Comparison of ENCODE assay signal across 9 mouse cellular contexts in genomic region chr17:45565103-45565502, GRCm38 (mm10). TPM values are rescaled to one million over a fixed set of nuclear protein-coding genes. Genes with fewer than 3 reads are reported as not detected.
DNase-seq lines count a peak whose midpoint lies in the region; ATAC-seq and TF ChIP-seq lines count a peak whose summit lies in the region.
"Had no signal": no experiment of that assay in that cellular context is flagged by ENCODE, and none has a peak within 500 bp of the region (broad histone marks: within the 10 kb centered on the region; RNA-seq: fewer than 3 reads in every experiment).

No protein-coding gene starts in this region.

- in situ Hi-C loops in ES-E14 (cut with MboI; ENCODE audit: low sequenced_read_pairs in 2 of 2, unreplicated experiment in 2 of 2) = no loop called here

- H3K4me2 ChIP-seq in hindbrain, embryonic 13.5 days = peak overlapping the region; percentile 98
- H3K4me2 ChIP-seq in midbrain, embryonic 11.5 days = peak overlapping the region; percentile 98

- DNase-seq in ES-E14 (ENCODE audit: low read depth, low spot score) = no peak
- no peak for DNase-seq in midbrain, embryonic 11.5 days (ENCODE audit: low spot score, missing footprints)
- DNase-seq in gastrocnemius, postnatal 4 days (ENCODE audit: low spot score in 2 of 2) = no peak
- DNase-seq in frontal cortex, adult 2 months (ENCODE audit: extremely low spot score in 1 of 2, low spot score in 1 of 2) = no peak
- no peak for DNase-seq in gastrocnemius, postnatal 10 days
- DNase-seq: gastrocnemius, postnatal 25 days had no signal

- H3K4me1 ChIP-seq in erythroblast, embryonic 14.5 days (ENCODE audit: control insufficient read depth) = peaks cover 44% of the 10 kb centered on the region
- peaks cover 0 to 3% of the 10 kb centered on the region in 2 experiments; a peak in 1 of 4 replicates for H3K4me1 ChIP-seq in ES-E14 (ENCODE audit: control insufficient read depth in 2 of 2, insufficient read depth in 2 of 2, low read length in 2 of 2, poor library complexity in 1 of 2)
- peaks cover 54% of the 10 kb centered on the region for H3K4me1 ChIP-seq in hindbrain, embryonic 13.5 days (replicated peaks)
- peaks cover 18% of the 10 kb centered on the region for H3K4me1 ChIP-seq in midbrain, embryonic 11.5 days (ENCODE audit: control insufficient read depth, insufficient read depth, low read length)

- 96% methylated on average over 11 of the region's 11 CpGs for WGBS in hindbrain, embryonic 13.5 days
- WGBS in midbrain, embryonic 11.5 days = 97% methylated on average over 11 of the region's 11 CpGs

- H3K27me3 ChIP-seq in erythroblast, embryonic 14.5 days (ENCODE audit: control insufficient read depth) = peaks cover 3% of the 10 kb centered on the region; the same call in 1 of the 2 replicates
- no peaks in the 10 kb centered on the region for H3K27me3 ChIP-seq in hindbrain, embryonic 13.5 days
- no peaks in the 10 kb centered on the region for H3K27me3 ChIP-seq in midbrain, embryonic 11.5 days (ENCODE audit: control insufficient read depth, insufficient read depth, low read length)

- H3K9ac ChIP-seq in ES-E14 (ENCODE audit: insufficient read depth, low read depth, low read length, poor library complexity, severe bottlenecking) = peak overlapping the region; percentile 86; the same call in 1 of the 2 replicates
- peak overlapping the region; percentile 93 for H3K9ac ChIP-seq in hindbrain, embryonic 13.5 days
- peak overlapping the region; percentile 90 for H3K9ac ChIP-seq in midbrain, embryonic 11.5 days (ENCODE audit: low read length)

- no peak for ATAC-seq in erythroblast, adult 5-6 weeks (replicated peaks; ENCODE audit: low FRiP score, poor library complexity, severe bottlenecking)
- ATAC-seq in hindbrain, embryonic 13.5 days (ENCODE audit: low FRiP score) = no peak
- ATAC-seq in midbrain, embryonic 11.5 days (ENCODE audit: low FRiP score) = no peak

- peak overlapping the region; percentile 88 for H3K4me3 ChIP-seq in erythroblast, embryonic 14.5 days (replicated peaks)
- peak overlapping the region; percentile 79 to 80 for H3K4me3 ChIP-seq in ES-E14 (ENCODE audit: insufficient read depth in 1 of 2, low read depth in 1 of 2, low read length in 2 of 2, poor library complexity in 1 of 2, severe bottlenecking in 1 of 2)
- H3K4me3 ChIP-seq in hindbrain, embryonic 13.5 days = peak overlapping the region; percentile 77
- peak overlapping the region; percentile 81 for H3K4me3 ChIP-seq in midbrain, embryonic 11.5 days (ENCODE audit: low read depth, low read length)

- H3K36me3 ChIP-seq in erythroblast, embryonic 14.5 days (ENCODE audit: control insufficient read depth) = peaks cover 50% of the 10 kb centered on the region
- peaks cover 49% of the 10 kb centered on the region for H3K36me3 ChIP-seq in ES-E14 (ENCODE audit: control insufficient read depth, insufficient read depth, low read length, poor library complexity, severe bottlenecking)
- peaks cover 46% of the 10 kb centered on the region for H3K36me3 ChIP-seq in hindbrain, embryonic 13.5 days
- H3K36me3 ChIP-seq in midbrain, embryonic 11.5 days (ENCODE audit: control insufficient read depth, insufficient read depth, low read length) = peaks cover 28% of the 10 kb centered on the region

- H3K9me3 ChIP-seq in erythroblast, embryonic 14.5 days (ENCODE audit: control insufficient read depth, low read length) = no peaks in the 10 kb centered on the region
- H3K9me3 ChIP-seq in ES-E14 (ENCODE audit: control insufficient read depth, insufficient read depth, low read depth, low read length) = no peaks in the 10 kb centered on the region
- H3K9me3 ChIP-seq in hindbrain, embryonic 13.5 days = no peaks in the 10 kb centered on the region
- no peaks in the 10 kb centered on the region for H3K9me3 ChIP-seq in midbrain, embryonic 11.5 days (ENCODE audit: control insufficient read depth, low read length)

- H3K27ac ChIP-seq in ES-E14 (ENCODE audit: insufficient read depth, low read depth, low read length, poor library complexity, severe bottlenecking) = no peak overlapping the region
- H3K27ac ChIP-seq in hindbrain, embryonic 13.5 days = peak overlapping the region; percentile 89; the same call in 1 of the 2 replicates
- no peak overlapping the region for H3K27ac ChIP-seq in midbrain, embryonic 11.5 days (ENCODE audit: low read depth, low read length)

TF ChIP-seq in ES-E14, 5 proteins besides CTCF, POLR2A, EP300 and RAD21:
- TF ChIP-seq HCFC1 (IDR thresholded peaks at IDR 0.05; ENCODE audit: borderline replicate concordance, insufficient read depth, low read length) = no peak
- no peak for TF ChIP-seq CHD2 (IDR thresholded peaks at IDR 0.05; ENCODE audit: low read depth, low read length)
- no peak for TF ChIP-seq ZC3H11A (IDR thresholded peaks at IDR 0.05; ENCODE audit: borderline replicate concordance, low read depth, low read length)
- TF ChIP-seq MAFK (IDR thresholded peaks at IDR 0.05; ENCODE audit: insufficient read depth, low read depth, low read length) = no peak
- TF ChIP-seq ZNF384 (IDR thresholded peaks at IDR 0.05; ENCODE audit: low read depth, low read length) = no peak

RNA-seq across cellular contexts. Expression of gene Slc35b2, which starts 1.4 kb away (rescaled TPM):
- 1.7 TPM in 2 replicates for polyA plus RNA-seq in erythroblast, embryonic 14.5 days (2012)
- 16.5 and 25.2 TPM in 2 replicates for total RNA-seq in erythroblast, adult 5-6 weeks (2015; ENCODE audit: low replicate concordance)
- total RNA-seq in erythroblast, adult 5-6 weeks (2017; ENCODE audit: low replicate concordance) = 2.2 and 21.7 TPM in 2 replicates
- 96.7 and 98.7 TPM in 2 replicates for total RNA-seq in ES-E14 (2012; rRNA removed)
- polyA plus RNA-seq in hindbrain, embryonic 13.5 days (2015; fragmentation: Nextera tagmentation; extraction: Ambion mirVana) = 86.5 and 91.1 TPM in 2 replicates
- 97.2 and 102 TPM in 2 replicates for polyA plus RNA-seq in midbrain, embryonic 11.5 days (2014; fragmentation: Nextera tagmentation; extraction: Ambion mirVana)
- 10 to 100 TPM; 44.4 to 52.7 TPM for total RNA-seq in gastrocnemius, postnatal 4 days (2021)
- polyA plus RNA-seq in frontal cortex, adult 2 months (2012; rRNA removed) = 57.3 and 59.5 TPM in 2 replicates
- 10 to 100 TPM; 29.9 to 39.3 TPM for total RNA-seq in gastrocnemius, postnatal 10 days (2021)

RNA-seq across cellular contexts. Expression of gene Hsp90ab1, which starts 8.0 kb away (rescaled TPM):
- 36.9 and 62.9 TPM in 2 replicates for polyA plus RNA-seq in erythroblast, embryonic 14.5 days (2012)
- total RNA-seq in erythroblast, adult 5-6 weeks (2015; ENCODE audit: low replicate concordance) = 192 and 222 TPM in 2 replicates
- 246 and 293 TPM in 2 replicates for total RNA-seq in erythroblast, adult 5-6 weeks (2017; ENCODE audit: low replicate concordance)
- total RNA-seq in ES-E14 (2012; rRNA removed) = 1,660 and 1,758 TPM in 2 replicates
- 1,593 and 1,619 TPM in 2 replicates for polyA plus RNA-seq in hindbrain, embryonic 13.5 days (2015; fragmentation: Nextera tagmentation; extraction: Ambion mirVana)
- polyA plus RNA-seq in midbrain, embryonic 11.5 days (2014; fragmentation: Nextera tagmentation; extraction: Ambion mirVana) = 1,614 and 1,690 TPM in 2 replicates
- 1,000 to 10,000 TPM; 1,179 to 1,260 TPM for total RNA-seq in gastrocnemius, postnatal 4 days (2021)
- 952 and 985 TPM in 2 replicates for polyA plus RNA-seq in frontal cortex, adult 2 months (2012; rRNA removed)
- 100 to 1,000 TPM; 900 to 909 TPM for total RNA-seq in gastrocnemius, postnatal 10 days (2021)

RNA-seq across cellular contexts. Expression of gene Nfkbie, which starts 9.6 kb away (rescaled TPM):
- 0.02 and 0.06 TPM in 2 replicates for polyA plus RNA-seq in erythroblast, embryonic 14.5 days (2012)
- 1.5 and 1.7 TPM in 2 replicates for total RNA-seq in erythroblast, adult 5-6 weeks (2015; ENCODE audit: low replicate concordance)
- 1.1 and 1.5 TPM in 2 replicates for total RNA-seq in erythroblast, adult 5-6 weeks (2017; ENCODE audit: low replicate concordance)
- total RNA-seq in ES-E14 (2012; rRNA removed) = 2.1 and 2.2 TPM in 2 replicates
- polyA plus RNA-seq in hindbrain, embryonic 13.5 days (2015; fragmentation: Nextera tagmentation; extraction: Ambion mirVana) = 5.6 and 6.5 TPM in 2 replicates
- polyA plus RNA-seq in midbrain, embryonic 11.5 days (2014; fragmentation: Nextera tagmentation; extraction: Ambion mirVana) = 7.8 and 9.0 TPM in 2 replicates
- 1 to 10 TPM; 3.2 TPM for total RNA-seq in gastrocnemius, postnatal 4 days (2021)
- 1.8 and 2.0 TPM in 2 replicates for polyA plus RNA-seq in frontal cortex, adult 2 months (2012; rRNA removed)
- total RNA-seq in gastrocnemius, postnatal 10 days (2021) = 1 to 10 TPM; 1.3 to 2.3 TPM

RNA-seq across cellular contexts. Expression of gene Tmem151b, which starts 15.6 kb away (rescaled TPM):
- polyA plus RNA-seq in erythroblast, embryonic 14.5 days (2012) = 0.01 TPM in 1 of 2 replicates, not detected in the other
- not detected in 2 replicates for total RNA-seq in erythroblast, adult 5-6 weeks (2015; ENCODE audit: low replicate concordance)
- total RNA-seq in erythroblast, adult 5-6 weeks (2017; ENCODE audit: low replicate concordance) = not detected in 2 replicates
- 2.1 and 4.0 TPM in 2 replicates for total RNA-seq in ES-E14 (2012; rRNA removed)
- polyA plus RNA-seq in hindbrain, embryonic 13.5 days (2015; fragmentation: Nextera tagmentation; extraction: Ambion mirVana) = 26.6 and 27.3 TPM in 2 replicates
- polyA plus RNA-seq in midbrain, embryonic 11.5 days (2014; fragmentation: Nextera tagmentation; extraction: Ambion mirVana) = 5.1 and 6.2 TPM in 2 replicates
- total RNA-seq in gastrocnemius, postnatal 4 days (2021) = under 1 TPM; 0.15 to 0.29 TPM
- polyA plus RNA-seq in frontal cortex, adult 2 months (2012; rRNA removed) = 68.7 and 72.1 TPM in 2 replicates
- under 1 TPM; 0.09 to 0.36 TPM for total RNA-seq in gastrocnemius, postnatal 10 days (2021)
- total RNA-seq: gastrocnemius, postnatal 25 days had no signal

RNA-seq across cellular contexts. Expression of gene Slc29a1, which starts 34.3 kb away (rescaled TPM):
- polyA plus RNA-seq in erythroblast, embryonic 14.5 days (2012) = 77.5 and 78.0 TPM in 2 replicates
- total RNA-seq in erythroblast, adult 5-6 weeks (2015; ENCODE audit: low replicate concordance) = 15.9 and 34.5 TPM in 2 replicates
- 32.9 and 46.5 TPM in 2 replicates for total RNA-seq in erythroblast, adult 5-6 weeks (2017; ENCODE audit: low replicate concordance)
- 321 and 677 TPM in 2 replicates for total RNA-seq in ES-E14 (2012; rRNA removed)
- polyA plus RNA-seq in hindbrain, embryonic 13.5 days (2015; fragmentation: Nextera tagmentation; extraction: Ambion mirVana) = 33.7 and 38.2 TPM in 2 replicates
- polyA plus RNA-seq in midbrain, embryonic 11.5 days (2014; fragmentation: Nextera tagmentation; extraction: Ambion mirVana) = 45.1 and 46.8 TPM in 2 replicates
- total RNA-seq in gastrocnemius, postnatal 4 days (2021) = 100 to 1,000 TPM; 148 to 166 TPM
- polyA plus RNA-seq in frontal cortex, adult 2 months (2012; rRNA removed) = 35.4 and 38.9 TPM in 2 replicates
- total RNA-seq in gastrocnemius, postnatal 10 days (2021) = 100 to 1,000 TPM in 1 of 2 experiments, 10 to 100 TPM in 1; 97.4 to 114 TPM
